Mouse (Mus musculus) liver, embryonic 16.5 days (tissue): ENCODE results near the gene Col6a6. TPM values are rescaled to one million over a fixed set of nuclear protein-coding genes. Genes with fewer than 3 reads are reported as not detected.

ENCODE experiments used
- ATAC-seq: fragments of 200-750 bp; cut with Nextera tagmentation; 2 replicates; pipeline ENCODE4 v1.8.0; 2017; ENCODE audit warnings: low read depth, mild to moderate bottlenecking, moderate number of reproducible peaks, moderate library complexity
- H3K27ac ChIP-seq: fragments of 300-500 bp; sonication (generic); 2 replicates; pipeline ENCODE4 v1.5.1; 2014; ENCODE audit warnings: mild to moderate bottlenecking, low read length
- H3K27me3 ChIP-seq: fragments of 300-500 bp; sonication (generic); 2 replicates; pipeline ENCODE4 v1.6.1; 2014; ENCODE audit warnings: low read depth, low read length, mixed read lengths; ENCODE audit not compliant: control insufficient read depth, insufficient read depth
- H3K36me3 ChIP-seq: fragments of 300-500 bp; sonication (generic); 2 replicates; pipeline ENCODE4 v1.6.1; 2014; ENCODE audit warnings: mild to moderate bottlenecking; ENCODE audit not compliant: control insufficient read depth, insufficient read depth
- H3K4me1 ChIP-seq: fragments of 300-500 bp; sonication (generic); 2 replicates; pipeline ENCODE4 v1.6.1; 2014; ENCODE audit warnings: low read depth, low read length, mixed read lengths; ENCODE audit not compliant: control insufficient read depth
- H3K4me2 ChIP-seq: fragments of 300-500 bp; sonication (generic); 2 replicates; pipeline ENCODE4 v1.6.1; 2014; ENCODE audit warnings: low read depth, low read length, mixed read lengths
- H3K4me3 ChIP-seq: fragments of 300-500 bp; sonication (generic); 2 replicates; pipeline ENCODE4 v1.5.1; 2014; ENCODE audit warnings: low read depth, mild to moderate bottlenecking, low read length
- H3K9ac ChIP-seq: fragments of 300-500 bp; sonication (generic); 2 replicates; pipeline ENCODE4 v1.6.1; 2014; ENCODE audit warnings: low read depth, low read length
- H3K9me3 ChIP-seq: fragments of 300-500 bp; sonication (generic); replicated peaks from 2 replicates; pipeline ENCODE4 v1.6.1; 2016; ENCODE audit warnings: low read length; ENCODE audit not compliant: control insufficient read depth
- WGBS: fragments of 180-500 bp; shearing (Covaris S2); extraction: QIAGEN DNeasy Blood & Tissue Kit; methylation state at CpG from one replicate; pipeline ENCODE4 v1.1.7; 2014; ENCODE audit not compliant: insufficient replicate concordance; 5-methylcytosine and 5-hydroxymethylcytosine counted together
- polyA plus RNA-seq: library from polyadenylated mRNA; unstranded; fragments of >200 nt; fragmentation: Nextera tagmentation; extraction: Ambion mirVana; gene quantifications from 2 replicates; pipeline ENCODE4 v1.2.1, GENCODE M21; 2015

The Col6a6 gene
- polyA plus RNA-seq, 1 experiment from 2014 or later: 0.42 TPM

DNA sequence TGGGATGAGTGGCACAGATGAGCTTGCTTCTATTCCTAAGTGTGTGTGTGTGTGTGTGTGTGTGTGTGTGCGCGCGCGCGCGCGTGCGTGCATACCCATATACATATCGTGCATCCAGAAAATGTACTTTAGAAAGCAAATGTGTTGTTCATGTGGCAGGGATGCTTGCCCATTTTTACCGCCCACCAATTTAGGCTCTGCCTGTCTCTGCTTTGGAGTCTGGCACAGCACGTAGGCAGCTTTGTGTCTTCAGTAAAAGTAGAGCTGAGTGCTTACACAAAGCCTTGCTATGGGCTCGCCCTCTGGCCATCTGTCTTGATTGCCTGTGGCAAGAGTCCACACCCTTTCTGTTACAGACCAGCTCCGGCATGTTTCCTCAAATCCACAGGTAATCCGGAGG lies 135.5 kb downstream of the Col6a6 start:
- no peaks in the 10 kb centered on the region for H3K27me3 ChIP-seq
- H3K27ac ChIP-seq: no peak overlapping the region
- no peak for ATAC-seq
- no peak overlapping the region for H3K4me3 ChIP-seq
- no peak overlapping the region for H3K4me2 ChIP-seq
- H3K9me3 ChIP-seq: no peaks in the 10 kb centered on the region
- H3K9ac ChIP-seq: no peak overlapping the region
- 82% methylated on average over 14 of the region's 14 CpGs for WGBS
- no peaks in the 10 kb centered on the region for H3K4me1 ChIP-seq
- no peaks in the 10 kb centered on the region for H3K36me3 ChIP-seq

DNA sequence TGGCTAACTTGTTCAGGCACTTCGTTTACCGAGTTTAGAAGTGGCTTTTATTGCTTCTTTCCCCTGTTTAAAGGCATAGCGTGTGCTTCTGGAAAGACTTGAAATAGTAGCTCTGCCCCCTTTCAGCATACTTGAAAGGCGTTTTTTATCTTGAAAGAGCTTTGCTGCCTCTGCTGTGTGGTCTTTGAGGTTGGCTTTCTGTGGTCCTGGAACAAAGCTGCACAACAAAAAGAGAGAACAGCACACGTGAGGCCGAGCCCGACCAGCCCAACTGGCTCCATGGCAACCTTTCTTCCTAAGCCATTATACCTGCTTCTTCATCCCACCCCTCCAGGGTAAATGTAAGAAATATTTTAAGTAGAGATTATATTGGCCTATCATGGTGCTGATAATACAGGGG lies 138.5 kb downstream of the Col6a6 start:
- Histone ChIP-seq H3K27me3 (no peaks in the 10 kb centered on the region), H3K27ac (no peak overlapping the region), H3K9ac (no peak overlapping the region), H3K4me3 (no peak overlapping the region), H3K9me3 (no peaks in the 10 kb centered on the region), H3K4me2 (no peak overlapping the region), H3K36me3 (peaks cover 8% of the 10 kb centered on the region), H3K4me1 (no peaks in the 10 kb centered on the region)
- ATAC-seq: no peak
- 70% methylated on average over 7 of the region's 7 CpGs for WGBS

DNA sequence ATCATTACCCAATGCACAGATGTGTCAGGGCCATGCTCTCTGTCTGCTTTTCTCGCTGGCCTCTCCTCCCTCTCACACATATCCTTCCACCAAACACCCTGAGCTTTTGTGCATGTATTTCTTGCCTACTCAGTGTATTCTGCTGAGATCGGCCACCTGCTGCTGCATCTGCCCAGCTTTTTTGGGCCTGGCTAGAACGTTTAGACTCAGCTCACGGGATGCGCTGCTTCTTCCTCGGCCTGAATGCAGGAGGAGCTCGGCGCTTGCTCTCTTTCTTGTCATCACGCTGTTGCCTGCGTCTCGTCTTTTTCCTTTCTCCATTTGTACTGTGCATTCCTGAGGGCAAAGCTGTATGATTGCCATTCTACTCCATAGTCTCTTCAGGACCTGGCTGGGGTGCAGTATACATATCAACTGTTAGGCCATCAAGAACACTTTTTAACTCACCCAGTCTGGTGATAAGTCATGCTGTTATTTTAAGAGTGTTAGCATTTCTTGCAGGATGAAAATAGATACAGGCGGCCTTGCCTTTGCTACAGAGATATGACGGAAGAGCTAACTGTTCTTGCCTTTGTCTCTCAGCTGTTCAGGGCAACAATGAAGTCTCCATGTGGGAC lies 143.3 kb downstream of the Col6a6 start:
- 81% methylated on average over 13 of the region's 13 CpGs for WGBS
- H3K4me2 ChIP-seq: no peak overlapping the region
- H3K9ac ChIP-seq: no peak overlapping the region
- no peaks in the 10 kb centered on the region for H3K27me3 ChIP-seq
- H3K9me3 ChIP-seq: no peaks in the 10 kb centered on the region
- no peak for ATAC-seq
- H3K27ac ChIP-seq: no peak overlapping the region
- peaks cover 8% of the 10 kb centered on the region for H3K36me3 ChIP-seq
- H3K4me3 ChIP-seq: no peak overlapping the region
- H3K4me1 ChIP-seq: no peaks in the 10 kb centered on the region

DNA sequence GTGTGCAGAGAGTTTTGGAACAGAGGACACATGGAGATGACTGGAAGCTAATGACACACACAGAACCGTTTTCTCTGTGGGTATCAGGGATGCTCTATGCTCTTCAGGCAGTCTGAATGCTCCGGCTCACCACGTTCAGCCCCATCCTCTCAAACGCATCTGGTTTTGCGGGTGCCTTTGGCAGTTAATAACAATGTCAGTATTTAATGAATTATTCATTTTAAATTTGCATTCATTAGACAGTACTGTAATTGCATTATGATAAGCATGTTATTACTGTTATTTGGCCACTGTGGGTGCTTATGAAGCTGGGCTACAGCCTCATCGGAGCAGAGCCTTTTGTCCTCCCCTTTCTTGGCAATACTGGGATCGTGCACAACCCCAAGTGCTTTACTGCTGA lies 146.6 kb downstream of the Col6a6 start:
- H3K27me3 ChIP-seq: no peaks in the 10 kb centered on the region
- no peak overlapping the region for H3K27ac ChIP-seq
- WGBS: 81% methylated on average over 7 of the region's 7 CpGs
- ATAC-seq: no peak
- no peak overlapping the region for H3K9ac ChIP-seq
- H3K36me3 ChIP-seq: peaks cover 5% of the 10 kb centered on the region
- no peaks in the 10 kb centered on the region for H3K4me1 ChIP-seq
- H3K4me3 ChIP-seq: no peak overlapping the region
- no peak overlapping the region for H3K4me2 ChIP-seq
- H3K9me3 ChIP-seq: no peaks in the 10 kb centered on the region

DNA sequence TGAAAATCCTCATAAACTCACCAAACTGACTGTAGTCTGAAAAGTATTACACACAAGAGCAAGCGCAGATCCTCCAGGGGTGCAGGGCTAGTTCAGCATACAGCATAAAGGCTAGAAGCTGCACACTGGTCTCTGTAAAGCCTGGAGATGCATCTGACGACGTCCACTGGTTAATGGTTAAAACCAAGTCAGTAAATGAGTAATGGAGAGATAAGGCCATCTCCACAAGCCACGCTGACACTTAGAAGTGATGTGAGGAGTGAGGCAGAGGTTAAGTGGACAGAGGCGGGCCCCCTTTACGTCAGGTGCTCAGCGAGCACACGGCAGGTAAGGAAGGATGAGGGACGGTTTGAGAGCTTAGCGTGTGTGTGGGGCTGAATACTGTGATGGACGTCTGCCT lies 152.0 kb downstream of the Col6a6 start:
- Histone ChIP-seq H3K9ac (no peak overlapping the region), H3K27ac (no peak overlapping the region), H3K27me3 (no peaks in the 10 kb centered on the region), H3K9me3 (no peaks in the 10 kb centered on the region), H3K4me1 (no peaks in the 10 kb centered on the region), H3K4me2 (peak overlapping the region; percentile 31; the same call in 1 of the 2 replicates), H3K36me3 (peaks cover 5% of the 10 kb centered on the region; the same call in 1 of the 2 replicates), H3K4me3 (no peak overlapping the region)
- WGBS: 57% methylated on average over 11 of the region's 11 CpGs
- peak; percentile 69 for ATAC-seq

DNA sequence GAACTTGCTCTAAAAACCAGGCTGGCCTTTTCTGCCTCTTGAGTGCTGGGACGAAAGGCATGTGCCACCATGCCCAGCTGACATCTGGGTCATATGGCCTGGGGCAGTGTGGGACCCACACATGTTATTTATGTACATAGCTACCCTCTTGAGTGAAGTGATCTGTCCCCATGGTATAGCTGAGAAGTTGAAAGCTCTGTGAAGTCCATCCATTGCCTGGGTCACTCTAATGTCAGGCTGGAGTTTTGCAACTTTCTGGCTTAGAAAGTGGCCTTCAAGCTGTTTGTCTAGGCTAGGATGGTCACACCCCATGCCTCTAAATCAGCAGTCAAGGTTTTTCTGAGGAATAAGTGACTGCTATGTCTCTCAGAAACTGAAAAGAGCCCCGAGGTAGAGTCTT lies 155.9 kb downstream of the Col6a6 start:
- Histone ChIP-seq H3K27me3 (no peaks in the 10 kb centered on the region), H3K27ac (no peak overlapping the region), H3K4me3 (no peak overlapping the region), H3K9ac (no peak overlapping the region), H3K4me2 (no peak overlapping the region), H3K36me3 (peaks cover 7% of the 10 kb centered on the region; the same call in 1 of the 2 replicates), H3K9me3 (no peaks in the 10 kb centered on the region), H3K4me1 (no peaks in the 10 kb centered on the region)
- WGBS: 64% methylated on average over 2 of the region's 2 CpGs
- no peak for ATAC-seq

DNA sequence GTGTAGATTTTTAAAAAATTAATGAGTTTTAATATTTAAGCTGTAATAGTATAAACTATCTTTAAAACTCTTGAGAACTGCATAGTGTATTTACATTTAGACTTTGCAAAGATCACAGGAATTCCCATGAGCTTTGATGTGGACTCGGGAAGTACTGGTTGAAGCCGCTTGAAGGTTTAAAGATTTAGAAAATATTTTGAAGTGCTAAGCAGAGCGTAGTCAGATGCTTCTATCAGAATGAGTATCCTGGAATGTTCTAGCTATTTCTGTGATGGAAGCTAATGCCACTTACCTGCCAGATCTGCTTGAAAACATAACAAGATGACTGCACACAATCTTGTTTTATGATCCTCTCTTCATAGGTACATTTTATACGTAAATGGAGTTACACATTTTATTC lies 157.0 kb downstream of the Col6a6 start:
- H3K27me3 ChIP-seq: no peaks in the 10 kb centered on the region
- H3K36me3 ChIP-seq: peaks cover 7% of the 10 kb centered on the region; the same call in 1 of the 2 replicates
- no peak overlapping the region for H3K27ac ChIP-seq
- H3K4me1 ChIP-seq: no peaks in the 10 kb centered on the region
- no peak overlapping the region for H3K4me3 ChIP-seq
- WGBS: 79% methylated on average over 4 of the region's 4 CpGs
- no peak overlapping the region for H3K9ac ChIP-seq
- no peaks in the 10 kb centered on the region for H3K9me3 ChIP-seq
- ATAC-seq: no peak
- H3K4me2 ChIP-seq: no peak overlapping the region

DNA sequence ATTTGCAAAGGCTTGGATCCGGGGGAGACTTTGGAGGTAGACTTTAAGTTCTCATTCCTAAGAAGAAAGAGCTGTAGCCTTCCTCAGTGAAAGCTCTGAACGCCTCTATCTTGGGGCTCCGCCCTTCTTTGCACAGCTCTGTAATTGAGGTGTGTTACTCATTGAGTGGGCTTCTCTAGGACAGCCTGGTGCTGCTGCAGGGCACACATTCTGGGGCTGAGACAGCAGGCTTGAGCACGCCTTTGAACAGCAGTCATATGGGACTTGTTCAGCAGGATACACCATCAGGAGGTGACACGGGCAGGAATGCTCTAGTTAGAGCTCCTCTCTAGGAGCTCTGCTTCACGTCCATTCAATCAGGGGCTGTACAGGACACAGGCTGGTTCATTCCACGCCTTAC lies 162.7 kb downstream of the Col6a6 start:
- Histone ChIP-seq H3K27me3 (no peaks in the 10 kb centered on the region), H3K9ac (no peak overlapping the region), H3K27ac (no peak overlapping the region), H3K36me3 (peaks cover 12% of the 10 kb centered on the region), H3K4me3 (no peak overlapping the region), H3K9me3 (no peaks in the 10 kb centered on the region), H3K4me1 (no peaks in the 10 kb centered on the region), H3K4me2 (no peak overlapping the region)
- no peak for ATAC-seq
- WGBS: 73% methylated on average over 7 of the region's 7 CpGs

DNA sequence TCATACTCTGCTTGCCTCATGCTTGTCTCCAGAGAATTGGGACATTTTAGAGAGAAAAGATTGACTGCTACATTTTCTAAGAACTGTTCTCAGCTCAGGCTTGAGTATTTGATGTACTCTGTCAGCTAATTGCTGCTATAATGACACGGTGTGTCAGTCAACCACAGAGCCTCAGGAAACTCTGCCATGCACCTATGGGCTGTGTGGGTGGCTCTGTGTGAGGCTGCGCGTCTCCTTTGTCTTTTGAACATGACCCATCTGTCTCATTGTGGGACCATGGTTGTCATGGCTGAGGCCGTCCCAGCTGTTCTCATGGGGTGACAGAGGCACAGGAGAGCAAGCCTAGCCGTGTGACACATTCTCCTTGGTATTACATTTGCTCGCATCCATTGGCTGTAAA lies 168.1 kb downstream of the Col6a6 start:
- Histone ChIP-seq H3K4me1 (no peaks in the 10 kb centered on the region), H3K27ac (no peak overlapping the region), H3K4me2 (no peak overlapping the region), H3K27me3 (no peaks in the 10 kb centered on the region), H3K9ac (no peak overlapping the region), H3K9me3 (no peaks in the 10 kb centered on the region), H3K36me3 (peaks cover 5% of the 10 kb centered on the region; the same call in 1 of the 2 replicates), H3K4me3 (no peak overlapping the region)
- WGBS: 81% methylated on average over 6 of the region's 6 CpGs
- ATAC-seq: no peak
